Mouse (Mus musculus): Measurements from ENCODE around the gene Nkx2-9.

GRCm38 (mm10) chr12:56613916-56614510 lies 929 bp upstream of the Nkx2-9 start:
- TF ChIP-seq CTCF (IDR thresholded peaks at IDR 0.05; ENCODE audit: insufficient read depth, low read length) = no peak
- TF ChIP-seq POLR2A (IDR thresholded peaks at IDR 0.05; ENCODE audit: borderline replicate concordance, extremely low read depth, low read depth, low read length) = no peak
